Mouse (Mus musculus) T-helper 1 cell (primary cell): ENCODE data around the gene Gramd4.

Source experiments
- in situ Hi-C: fragments of 300-600 bp; cut with MboI, MseI; formaldehyde crosslinking; loops from one replicate; pipeline ENCODE4 v1.15.1; 2025; ENCODE audit warnings: high pct_unique_total_duplicates

The Gramd4 gene

GRCm38 (mm10) chr15:86069011-86069791 is 11.7 kb downstream of the Gramd4 start:
- in situ Hi-C loops: loop anchor here (10.0 kb wide), 1 partner anchor 1864 kb away; no protein-coding TSS in a partner anchor

GRCm38 (mm10) chr15:86070368-86070767 is 12.9 kb downstream of the Gramd4 start:
- in situ Hi-C loops: no loop called here

GRCm38 (mm10) chr15:86071166-86071565 is 13.7 kb downstream of the Gramd4 start:
- in situ Hi-C loops: no loop called here

- in situ Hi-C loops: no loop called here
These were observed 16.9 kb downstream of the Gramd4 start for GRCm38 (mm10) chr15:86074171-86074937.

- in situ Hi-C loops: no loop called here
These were observed 18.0 kb downstream of the Gramd4 start for GRCm38 (mm10) chr15:86075305-86076047.

- in situ Hi-C loops: no loop called here
These were observed 18.5 kb downstream of the Gramd4 start for GRCm38 (mm10) chr15:86076048-86076315.

GRCm38 (mm10) chr15:86076378-86076777 is 18.9 kb downstream of the Gramd4 start:
- in situ Hi-C loops: no loop called here

- in situ Hi-C loops: no loop called here
These were observed 20.4 kb downstream of the Gramd4 start for GRCm38 (mm10) chr15:86077934-86078333.

GRCm38 (mm10) chr15:86078481-86079216 is 21.2 kb downstream of the Gramd4 start:
- in situ Hi-C loops: no loop called here

- in situ Hi-C loops: no loop called here
These were observed 22.0 kb downstream of the Gramd4 start for GRCm38 (mm10) chr15:86079467-86079866.

GRCm38 (mm10) chr15:86079876-86080275 is 22.4 kb downstream of the Gramd4 start:
- in situ Hi-C loops: no loop called here

GRCm38 (mm10) chr15:86080408-86080807 is 22.9 kb downstream of the Gramd4 start:
- in situ Hi-C loops: no loop called here

GRCm38 (mm10) chr15:86081654-86082053 is 24.2 kb downstream of the Gramd4 start:
- in situ Hi-C loops: no loop called here

GRCm38 (mm10) chr15:86082551-86082961 is 25.1 kb downstream of the Gramd4 start:
- in situ Hi-C loops: no loop called here

GRCm38 (mm10) chr15:86083261-86083741 is 25.8 kb downstream of the Gramd4 start:
- in situ Hi-C loops: no loop called here

GRCm38 (mm10) chr15:86085301-86086225 is 28.1 kb downstream of the Gramd4 start:
- in situ Hi-C loops: no loop called here

- in situ Hi-C loops: no loop called here
These were observed 28.8 kb downstream of the Gramd4 start for GRCm38 (mm10) chr15:86086291-86086706.

GRCm38 (mm10) chr15:86087591-86088149 is 30.2 kb downstream of the Gramd4 start:
- in situ Hi-C loops: no loop called here

GRCm38 (mm10) chr15:86088266-86088790 is 30.8 kb downstream of the Gramd4 start:
- in situ Hi-C loops: no loop called here
